Mouse (Mus musculus) Patski (cell line): ENCODE data around the gene Opalin. TPM values are rescaled to one million over a fixed set of nuclear protein-coding genes. Genes with fewer than 3 reads are reported as not detected.

Experiments
- ATAC-seq: fragments of 100-300 bp; one replicate; pipeline ENCODE4 v1.8.0; 2021
- CTCF ChIA-PET: fragments of 350-600 bp; sonication (Branson Sonifier 250); formaldehyde crosslinking; loops from one replicate; lab custom pipeline; 2022; ENCODE audit warnings: inconsistent platforms; lab: Charles Lee
- POLR2A ChIA-PET: fragments of 350-600 bp; sonication (Branson Sonifier 250); formaldehyde crosslinking; loops from one replicate; lab custom pipeline; 2022; ENCODE audit warnings: antibody characterized with exemption, inconsistent platforms; lab: Charles Lee
- DNase-seq: peaks from one replicate; pipeline ENCODE4 v3.0.0-alpha.2; 2011; ENCODE audit warnings: low read depth, low spot score
- H3K27me3 ChIP-seq: fragments of 371-371 bp; one replicate; pipeline ENCODE4 v1.5.1; 2021
- CTCF ChIP-seq: fragments of 100-300 bp; IDR thresholded peaks from one replicate; pipeline ENCODE4 v1.5.1; 2021
- in situ Hi-C: fragments of 300-500 bp; cut with MboI; formaldehyde crosslinking; loops from 3 replicates; pipeline ENCODE4 v1.11.1; 2018; ENCODE audit warnings: low pct_unique_long_range_greater_than_20kb, mixed read lengths
- polyA plus RNA-seq: library from polyadenylated mRNA; unstranded; gene quantifications from one replicate; pipeline ENCODE4 v1.2.3, GENCODE M21; 2021

Opalin gene
- polyA plus RNA-seq, 1 experiment from 2014 or later, result not detected

DNA sequence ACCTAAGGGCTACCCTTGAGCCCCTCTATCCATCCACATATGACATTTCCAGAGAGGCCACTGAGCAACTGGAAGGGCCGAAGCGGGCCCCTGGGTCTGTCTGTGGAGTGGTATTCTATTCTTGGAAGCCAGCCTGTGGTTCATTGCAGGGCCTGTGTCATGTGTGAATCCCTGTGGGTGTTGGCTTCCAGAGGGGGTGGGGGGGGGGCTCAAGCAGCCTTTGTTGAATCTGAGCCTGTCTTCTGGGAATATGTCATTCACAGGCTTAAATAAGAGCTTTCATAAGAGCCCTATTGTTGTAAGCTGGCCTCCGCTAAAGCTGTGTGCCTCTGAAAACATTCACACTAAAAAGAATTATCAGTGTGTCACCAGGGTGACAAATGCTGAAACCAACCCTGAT lies 4.7 kb upstream of the Opalin start:
- POLR2A ChIA-PET, result no interaction called here
- no peak for ATAC-seq

DNA sequence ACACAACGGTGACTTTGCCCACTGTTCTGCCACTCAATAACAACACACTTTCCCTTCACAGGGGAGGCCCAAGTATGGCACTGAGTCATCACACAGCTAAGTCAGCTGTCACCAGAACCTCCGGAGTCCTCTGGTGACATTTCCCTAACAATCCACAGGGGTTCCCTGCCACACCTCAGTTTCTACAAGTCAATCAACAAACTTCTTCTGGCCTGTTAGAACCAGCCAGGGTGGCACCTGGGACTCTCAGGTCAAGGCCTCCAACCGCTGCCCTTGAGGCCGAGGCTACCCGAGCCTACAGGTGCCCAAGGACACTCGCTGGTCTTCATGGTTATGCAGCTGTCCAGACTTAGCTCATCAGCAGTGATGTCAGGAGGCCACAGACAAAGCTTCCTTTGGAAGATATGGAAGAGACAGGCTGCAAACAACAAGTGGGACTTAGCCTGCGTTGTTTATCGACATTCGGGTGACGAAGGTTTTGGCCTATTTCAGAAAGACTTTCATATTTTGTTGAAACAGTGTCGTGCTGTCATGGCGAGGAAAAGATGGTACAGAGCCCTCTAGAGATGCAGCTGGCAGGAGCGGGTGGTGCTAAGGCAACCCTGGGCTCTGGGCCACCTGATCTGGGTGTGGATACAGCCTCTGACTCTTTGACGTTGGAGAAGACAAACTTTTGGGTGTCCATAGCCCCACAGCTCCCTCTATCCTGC lies 3.0 kb downstream of the Opalin start:
- DNase-seq (no peak), ATAC-seq (no peak)
- CTCF ChIA-PET, result interaction anchor here (0.8 to 1.5 kb wide), 2 partner anchors 12 to 22 kb away, joined by 3 read pairs; no protein-coding TSS in a partner anchor
- POLR2A ChIA-PET, result no interaction called here
- in situ Hi-C loops, result no loop called here
- no peak for TF ChIP-seq CTCF
- peaks cover 52% of the 10 kb centered on the region for H3K27me3 ChIP-seq

More for the DNA sequence above, 4.7 kb upstream of the Opalin start:
- CTCF ChIA-PET, result interaction anchor here (0.8 to 1.2 kb wide), 2 partner anchors 24 to 324 kb away, joined by 3 read pairs; no protein-coding TSS in a partner anchor
- no peak for TF ChIP-seq CTCF
- peaks cover 65% of the 10 kb centered on the region for H3K27me3 ChIP-seq
- DNase-seq, result no peak
- in situ Hi-C loops, result loop anchor here (10.0 kb wide), 1 partner anchor 683 kb away; no protein-coding TSS in a partner anchor

GRCm38 (mm10) chr19:41071500-41071899 lies 5.4 kb downstream of the Opalin start:
- peak; percentile 99 for TF ChIP-seq CTCF
- POLR2A ChIA-PET, result no interaction called here
- DNase-seq (peak; percentile 37), ATAC-seq (no peak)
- H3K27me3 ChIP-seq, result peaks cover 65% of the 10 kb centered on the region
- in situ Hi-C loops, result no loop called here
- CTCF ChIA-PET, result no interaction called here

DNA sequence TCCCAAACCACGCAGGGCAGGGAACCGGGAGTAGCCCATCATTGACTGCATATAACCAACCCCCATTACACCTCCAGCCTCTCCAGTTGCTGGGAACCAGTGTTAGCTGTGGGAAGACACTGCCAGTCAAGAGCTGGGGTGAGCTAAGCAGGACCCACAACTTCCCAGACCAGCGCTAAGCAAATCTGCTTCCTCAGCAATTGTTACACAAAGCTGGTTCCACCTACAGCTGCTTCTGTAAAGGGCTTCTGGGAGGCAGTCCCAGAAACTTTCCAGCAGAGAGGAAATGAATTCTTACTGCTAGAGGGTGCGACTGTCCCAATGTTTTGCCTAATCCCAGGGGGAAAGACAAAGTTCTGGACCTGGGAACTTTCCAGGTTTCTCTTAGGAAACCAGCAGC lies 22.2 kb downstream of the Opalin start:
- H3K27me3 ChIP-seq, result peaks cover 10% of the 10 kb centered on the region
- POLR2A ChIA-PET, result interaction anchor here (0.6 to 0.7 kb wide), 2 partner anchors 10 to 116 kb away, joined by 3 read pairs; no protein-coding TSS in a partner anchor
- in situ Hi-C loops, result no loop called here
- ATAC-seq, result no peak
- CTCF ChIA-PET, result no interaction called here
- TF ChIP-seq CTCF, result no peak
- no peak for DNase-seq

DNA sequence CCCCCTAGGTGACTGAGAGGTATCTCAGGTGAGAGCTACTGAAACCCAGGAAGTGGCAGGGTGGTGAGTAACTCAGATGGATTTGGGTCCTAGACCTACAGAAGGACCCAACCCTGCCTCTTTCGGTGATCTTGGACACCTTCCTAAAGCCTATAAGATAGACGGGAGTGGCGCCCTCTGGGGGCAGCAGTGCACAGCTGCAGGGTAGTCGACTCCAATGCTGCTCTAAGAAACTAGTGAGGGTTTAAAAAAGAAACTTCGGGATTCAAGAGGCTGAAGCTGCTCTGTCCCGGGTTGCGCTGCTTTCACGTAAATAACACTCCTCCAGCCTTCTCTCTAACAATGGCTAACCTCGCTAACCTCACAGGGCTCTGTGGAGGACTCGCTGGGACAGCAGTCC lies 23.4 kb downstream of the Opalin start:
- CTCF ChIA-PET, result interaction anchor here (1.5 to 2.5 kb wide), 2 partner anchors 9 to 37 kb away, joined by 6 to 9 read pairs; no protein-coding TSS in a partner anchor
- POLR2A ChIA-PET, result no interaction called here
- ATAC-seq (no peak), DNase-seq (no peak)
- in situ Hi-C loops, result no loop called here
- peak; percentile 55 for TF ChIP-seq CTCF
- peaks cover 4% of the 10 kb centered on the region for H3K27me3 ChIP-seq

DNA sequence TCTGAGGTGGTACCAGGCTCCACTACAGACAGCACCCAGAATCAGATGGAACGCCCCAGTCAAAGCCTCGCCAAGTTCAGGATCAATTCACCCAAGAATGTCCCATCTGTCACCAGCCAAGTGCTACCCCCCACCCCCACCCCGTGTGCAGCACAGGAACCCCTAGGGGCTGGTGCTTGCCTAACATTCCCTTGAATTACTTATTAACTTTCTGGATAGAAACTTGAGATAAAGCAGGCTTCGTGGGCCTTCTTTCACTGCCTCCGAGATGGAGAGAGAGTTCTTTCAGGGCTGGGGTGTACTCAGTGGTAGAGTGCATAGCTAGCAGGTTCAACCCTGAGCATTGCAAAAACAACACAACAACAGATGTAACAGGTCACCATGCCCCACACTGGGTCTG lies 24.7 kb downstream of the Opalin start:
- CTCF ChIA-PET, result interaction anchor here (1.5 to 2.5 kb wide), 2 partner anchors 10 to 36 kb away, joined by 6 to 9 read pairs; no protein-coding TSS in a partner anchor
- no peak for DNase-seq
- in situ Hi-C loops, result no loop called here
- POLR2A ChIA-PET, result no interaction called here
- peaks cover 4% of the 10 kb centered on the region for H3K27me3 ChIP-seq
- TF ChIP-seq CTCF, result no peak
- ATAC-seq, result no peak

- ATAC-seq (no peak), DNase-seq (no peak)
- ChIA-PET CTCF (interaction anchor here (1.5 to 2.5 kb wide), 2 partner anchors 10 to 36 kb away, joined by 6 to 9 read pairs; no protein-coding TSS in a partner anchor), POLR2A (no interaction called here)
- TF ChIP-seq CTCF, result no peak
- in situ Hi-C loops, result no loop called here
- H3K27me3 ChIP-seq, result peaks cover 4% of the 10 kb centered on the region
Observed at GRCm38 (mm10) chr19:41051714-41052113, 25.2 kb downstream of the Opalin start.

- POLR2A ChIA-PET, result no interaction called here
- DNase-seq, result peak; percentile 27
Observed at GRCm38 (mm10) chr19:41048187-41048559, 28.7 kb downstream of the Opalin start.

GRCm38 (mm10) chr19:41047437-41048186 lies 29.3 kb downstream of the Opalin start:
- no peak for TF ChIP-seq CTCF
- POLR2A ChIA-PET, result interaction anchor here (0.7 kb wide), 4 partner anchors 13 to 347 kb away, joined by 3 to 4 read pairs (median 3); no protein-coding TSS in a partner anchor

More at GRCm38 (mm10) chr19:41048187-41048559, 28.7 kb downstream of the Opalin start:
- no peaks in the 10 kb centered on the region for H3K27me3 ChIP-seq
- CTCF ChIA-PET, result interaction anchor here (1.1 kb wide), 1 partner anchor 14 kb away, joined by 3 read pairs; no protein-coding TSS in a partner anchor
- in situ Hi-C loops, result no loop called here
- TF ChIP-seq CTCF, result no peak
- peak; percentile 54 for ATAC-seq

GRCm38 (mm10) chr19:41045091-41045770 lies 31.7 kb downstream of the Opalin start:
- DNase-seq, result no peak
- no peak for ATAC-seq

More at GRCm38 (mm10) chr19:41047437-41048186, 29.3 kb downstream of the Opalin start:
- DNase-seq, result no peak
- CTCF ChIA-PET, result interaction anchor here (1.1 to 2.0 kb wide), 2 partner anchors 11 to 14 kb away, joined by 3 to 8 read pairs; no protein-coding TSS in a partner anchor
- H3K27me3 ChIP-seq, result no peaks in the 10 kb centered on the region
- ATAC-seq, result peak; percentile 9
- in situ Hi-C loops, result no loop called here

More at GRCm38 (mm10) chr19:41045091-41045770, 31.7 kb downstream of the Opalin start:
- TF ChIP-seq CTCF, result no peak
- ChIA-PET CTCF (interaction anchor here (1.6 kb wide), 1 partner anchor 29 kb away, joined by 4 read pairs; no protein-coding TSS in a partner anchor), POLR2A (no interaction called here)
- in situ Hi-C loops, result no loop called here
- peaks cover 4% of the 10 kb centered on the region for H3K27me3 ChIP-seq
